In genomic region chr19:38055798-38056197, GRCm38 (mm10) we compare ENCODE assay signal across 9 mouse cellular contexts. TPM values are rescaled to one million over a fixed set of nuclear protein-coding genes. Genes with fewer than 3 reads are reported as not detected.
DNase-seq lines count a peak whose midpoint lies in the region; ATAC-seq lines count a peak whose summit lies in the region.
"Had no signal": no experiment of that assay in that cellular context is flagged by ENCODE, and none has a peak within 500 bp of the region (broad histone marks: within the 10 kb centered on the region; RNA-seq: fewer than 3 reads in every experiment).

No protein-coding gene starts in this region.

- DNase-seq in kidney, postnatal 36 days, result no peak
- DNase-seq in embryonic facial prominence, embryonic 10.5 days (ENCODE audit: low spot score), result no peak
- no peak for DNase-seq in left cerebral cortex, postnatal 14 days (ENCODE audit: low spot score in 2 of 2)
- no peak for DNase-seq in spleen, postnatal 4 days (ENCODE audit: low spot score in 2 of 2)
- no peak for DNase-seq in frontal cortex, postnatal 36 days (ENCODE audit: low spot score in 2 of 2)
- DNase-seq: thymus, adult 2 months had no signal

- peak overlapping the region; percentile 88 for H3K4me3 ChIP-seq in kidney, embryonic 15.5 days (replicated peaks)
- H3K4me3 ChIP-seq in embryonic facial prominence, embryonic 10.5 days, result peak overlapping the region; percentile 79
- peak overlapping the region; percentile 82 for H3K4me3 ChIP-seq in intestine, embryonic 15.5 days (replicated peaks)
- peak overlapping the region; percentile 76 for H3K4me3 ChIP-seq in neural tube, embryonic 13.5 days

- H3K36me3 ChIP-seq in kidney, embryonic 15.5 days, result peaks cover 36% of the 10 kb centered on the region
- H3K36me3 ChIP-seq in embryonic facial prominence, embryonic 10.5 days (replicated peaks), result peaks cover 39% of the 10 kb centered on the region
- 0 out of 2 replicates have a peak, but pooled peaks cover 2% of the 10 kb centered on the region for H3K36me3 ChIP-seq in intestine, embryonic 15.5 days
- H3K36me3 ChIP-seq in neural tube, embryonic 13.5 days, result 0 out of 2 replicates have a peak, but pooled peaks cover 7% of the 10 kb centered on the region

- peak overlapping the region; percentile 62 for H3K9ac ChIP-seq in kidney, embryonic 15.5 days
- H3K9ac ChIP-seq in intestine, embryonic 15.5 days, result peak overlapping the region; percentile 73; the same call in 1 of the 2 replicates
- H3K9ac ChIP-seq in neural tube, embryonic 13.5 days, result peak overlapping the region; percentile 66; the same call in 1 of the 2 replicates

- peak overlapping the region; percentile 84 for H3K4me2 ChIP-seq in kidney, embryonic 15.5 days
- H3K4me2 ChIP-seq in intestine, embryonic 15.5 days (replicated peaks), result peak overlapping the region; percentile 78
- peak overlapping the region; percentile 90 for H3K4me2 ChIP-seq in neural tube, embryonic 13.5 days

- H3K9me3 ChIP-seq in kidney, embryonic 15.5 days (replicated peaks), result no peaks in the 10 kb centered on the region
- H3K9me3 ChIP-seq in embryonic facial prominence, embryonic 10.5 days, result no peaks in the 10 kb centered on the region
- no peaks in the 10 kb centered on the region for H3K9me3 ChIP-seq in intestine, embryonic 15.5 days
- no peaks in the 10 kb centered on the region for H3K9me3 ChIP-seq in neural tube, embryonic 13.5 days

- peaks cover 21% of the 10 kb centered on the region for H3K4me1 ChIP-seq in kidney, embryonic 15.5 days
- H3K4me1 ChIP-seq in embryonic facial prominence, embryonic 10.5 days, result peaks cover 22% of the 10 kb centered on the region
- H3K4me1 ChIP-seq in intestine, embryonic 15.5 days (replicated peaks), result 0 out of 2 replicates have a peak, but pooled peaks cover 4% of the 10 kb centered on the region
- H3K4me1 ChIP-seq in neural tube, embryonic 13.5 days (replicated peaks), result peaks cover 18% of the 10 kb centered on the region

- intact Hi-C loops in left cerebral cortex, postnatal 14 days (cut with DNase I), result loop anchor here (10.0 kb wide), 1 partner anchor 139 kb away; no protein-coding TSS in a partner anchor

- H3K27me3 ChIP-seq in kidney, embryonic 15.5 days, result no peaks in the 10 kb centered on the region
- H3K27me3 ChIP-seq in embryonic facial prominence, embryonic 10.5 days (replicated peaks; ENCODE audit: low read depth, poor library complexity, severe bottlenecking), result no peaks in the 10 kb centered on the region
- H3K27me3 ChIP-seq in intestine, embryonic 15.5 days (replicated peaks), result no peaks in the 10 kb centered on the region
- no peaks in the 10 kb centered on the region for H3K27me3 ChIP-seq in neural tube, embryonic 13.5 days

- WGBS in kidney, embryonic 15.5 days, result 9% methylated on average over 6 of the region's 6 CpGs
- WGBS in embryonic facial prominence, embryonic 10.5 days, result 23% methylated on average over 6 of the region's 6 CpGs
- 12% methylated on average over 6 of the region's 6 CpGs for WGBS in intestine, embryonic 15.5 days
- WGBS in neural tube, embryonic 13.5 days, result 20% methylated on average over 6 of the region's 6 CpGs

- no peak for ATAC-seq in kidney, embryonic 15.5 days (replicated peaks; ENCODE audit: low FRiP score)
- ATAC-seq in intestine, embryonic 15.5 days, result no peak
- ATAC-seq in neural tube, embryonic 13.5 days (ENCODE audit: low read depth), result no peak

- H3K27ac ChIP-seq in kidney, embryonic 15.5 days, result no peak overlapping the region
- H3K27ac ChIP-seq in embryonic facial prominence, embryonic 10.5 days (replicated peaks), result peak overlapping the region; percentile 94
- no peak overlapping the region for H3K27ac ChIP-seq in intestine, embryonic 15.5 days
- H3K27ac ChIP-seq in neural tube, embryonic 13.5 days (replicated peaks), result no peak overlapping the region

RNA-seq across cellular contexts. Expression of gene Cep55, which starts 1.0 kb away (rescaled TPM):
- 29.6 and 30.0 TPM in 2 replicates for polyA plus RNA-seq in kidney, embryonic 15.5 days (2015; fragmentation: Nextera tagmentation; extraction: Ambion mirVana)
- 29.6 and 38.1 TPM in 2 replicates for polyA plus RNA-seq in embryonic facial prominence, embryonic 10.5 days (2016; fragmentation: Nextera tagmentation; extraction: Ambion mirVana)
- polyA plus RNA-seq in intestine, embryonic 15.5 days (2015; fragmentation: Nextera tagmentation; extraction: Ambion mirVana), result 23.7 and 28.9 TPM in 2 replicates
- 7.6 and 9.2 TPM in 2 replicates for polyA plus RNA-seq in neural tube, embryonic 13.5 days (2015; fragmentation: Nextera tagmentation; extraction: Ambion mirVana)
- total RNA-seq in left cerebral cortex, postnatal 14 days (2021), result under 1 TPM; 0.57 to 0.66 TPM

RNA-seq across cellular contexts. Expression of gene Myof, which starts 12.4 kb away (rescaled TPM):
- 13.6 and 16.5 TPM in 2 replicates for polyA plus RNA-seq in kidney, embryonic 15.5 days (2015; fragmentation: Nextera tagmentation; extraction: Ambion mirVana)
- polyA plus RNA-seq in embryonic facial prominence, embryonic 10.5 days (2016; fragmentation: Nextera tagmentation; extraction: Ambion mirVana), result 2.6 and 4.0 TPM in 2 replicates
- 9.4 and 10.1 TPM in 2 replicates for polyA plus RNA-seq in intestine, embryonic 15.5 days (2015; fragmentation: Nextera tagmentation; extraction: Ambion mirVana)
- polyA plus RNA-seq in neural tube, embryonic 13.5 days (2015; fragmentation: Nextera tagmentation; extraction: Ambion mirVana), result 2.9 and 3.4 TPM in 2 replicates
- total RNA-seq in left cerebral cortex, postnatal 14 days (2021), result 1 to 10 TPM; 5.9 to 6.4 TPM

RNA-seq across cellular contexts. Expression of gene Ffar4, which starts 41.1 kb away (rescaled TPM):
- 1.4 and 1.7 TPM in 2 replicates for polyA plus RNA-seq in kidney, embryonic 15.5 days (2015; fragmentation: Nextera tagmentation; extraction: Ambion mirVana)
- 0.28 TPM in 1 of 2 replicates, not detected in the other for polyA plus RNA-seq in embryonic facial prominence, embryonic 10.5 days (2016; fragmentation: Nextera tagmentation; extraction: Ambion mirVana)
- polyA plus RNA-seq in intestine, embryonic 15.5 days (2015; fragmentation: Nextera tagmentation; extraction: Ambion mirVana), result 7.0 and 9.0 TPM in 2 replicates
- polyA plus RNA-seq in neural tube, embryonic 13.5 days (2015; fragmentation: Nextera tagmentation; extraction: Ambion mirVana), result not detected in 2 replicates
- total RNA-seq in left cerebral cortex, postnatal 14 days (2021), result not detected
